Mouse (Mus musculus) MEL (cell line): Measurements from ENCODE around the gene Slc32a1. TPM values are rescaled to one million over a fixed set of nuclear protein-coding genes. Genes with fewer than 3 reads are reported as not detected.

Source experiments
- DNase-seq: peaks from one replicate; pipeline ENCODE4 v3.0.0; 2011; ENCODE audit warnings: low read depth, low spot score
- H3K27ac ChIP-seq: 2 replicates; pipeline ENCODE4 v1.5.1; 2012; ENCODE audit warnings: low read depth, mild to moderate bottlenecking, control low read depth, low read length, moderate library complexity; ENCODE audit not compliant: control insufficient read depth
- H3K27me3 ChIP-seq, 2 experiments: fragments of 150-350 bp in 1 of 2; sonication (generic) in 1 of 2; 2 replicates each; pipeline ENCODE4 v1.6.1; 2012; ENCODE audit warnings: low read length in 2 of 2, mild to moderate bottlenecking in 2 of 2, improper control_type of control experiment in 1 of 2, moderate library complexity in 1 of 2; ENCODE audit not compliant: insufficient read depth in 2 of 2, control insufficient read depth in 1 of 2
- H3K36me3 ChIP-seq, 2 experiments: 2 replicates each; pipeline ENCODE4 v1.6.1; 2012 to 2014; ENCODE audit warnings: low read length in 2 of 2, improper control_type of control experiment in 1 of 2, inconsistent platforms in 1 of 2, mild to moderate bottlenecking in 1 of 2; ENCODE audit not compliant: insufficient read depth in 2 of 2, control insufficient read depth in 1 of 2
- H3K4me1 ChIP-seq, 2 experiments: fragments of 150-350 bp in 1 of 2; sonication (generic) in 1 of 2; 2 replicates each; pipeline ENCODE4 v1.6.1; 2012; ENCODE audit warnings: low read length in 2 of 2, improper control_type of control experiment in 1 of 2, mild to moderate bottlenecking in 1 of 2; ENCODE audit not compliant: insufficient read depth in 2 of 2, control insufficient read depth in 1 of 2
- H3K4me3 ChIP-seq, 2 experiments: fragments of 150-350 bp in 1 of 2; sonication (generic) in 1 of 2; 2 replicates each; pipeline ENCODE4 v1.5.1; 2012; ENCODE audit warnings: low read depth in 2 of 2, low read length in 2 of 2, mild to moderate bottlenecking in 2 of 2, moderate library complexity in 2 of 2, control low read depth in 1 of 2, improper control_type of control experiment in 1 of 2; ENCODE audit not compliant: control insufficient read depth in 1 of 2, insufficient read depth in 1 of 2
- H3K79me2 ChIP-seq: 2 replicates; pipeline ENCODE4 v1.6.1; 2012; ENCODE audit warnings: mild to moderate bottlenecking, low read length, moderate library complexity; ENCODE audit not compliant: control insufficient read depth, poor library complexity, insufficient read depth
- H3K9ac ChIP-seq: 2 replicates; pipeline ENCODE4 v1.6.1; 2012; ENCODE audit warnings: low read depth, mild to moderate bottlenecking, control low read depth, low read length, moderate library complexity; ENCODE audit not compliant: control insufficient read depth, poor library complexity, severe bottlenecking
- H3K9me3 ChIP-seq: fragments of 150-350 bp; sonication (generic); replicated peaks from 2 replicates; pipeline ENCODE4 v1.6.1; 2012; ENCODE audit warnings: mild to moderate bottlenecking, low read length, improper control_type of control experiment, moderate library complexity; ENCODE audit not compliant: insufficient read depth
- CTCF ChIP-seq, 3 experiments: IDR thresholded peaks in 2 of 3; conservative IDR thresholded peaks in 1 of 3; 2 replicates each; pipeline ENCODE4 v1.5.1; 2011 to 2012; ENCODE audit warnings: low read length in 3 of 3, low read depth in 2 of 3, mild to moderate bottlenecking in 2 of 3, improper control_type of control experiment in 1 of 3, inconsistent platforms in 1 of 3, mixed read lengths in 1 of 3, moderate library complexity in 1 of 3; ENCODE audit not compliant: control insufficient read depth in 1 of 3, insufficient read depth in 1 of 3, poor library complexity in 1 of 3, severe bottlenecking in 1 of 3
- GATA1 ChIP-seq: IDR thresholded peaks from 2 replicates; pipeline ENCODE4 v1.6.1; 2011; ENCODE audit warnings: low read depth, low read length, improper control_type of control experiment
- HCFC1 ChIP-seq: IDR thresholded peaks from 2 replicates; pipeline ENCODE4 v1.6.1; 2012; ENCODE audit warnings: low read depth, mild to moderate bottlenecking, inconsistent platforms, low read length, improper control_type of control experiment, moderate library complexity
- JUND ChIP-seq: IDR thresholded peaks from 2 replicates; pipeline ENCODE4 v1.6.1; 2011; ENCODE audit warnings: low read depth, mild to moderate bottlenecking, improper control_type of control experiment, low read length
- MAX ChIP-seq: IDR thresholded peaks from 2 replicates; pipeline ENCODE4 v1.6.1; 2011; ENCODE audit warnings: low read length, improper control_type of control experiment
- MEF2A ChIP-seq: IDR thresholded peaks from 2 replicates; pipeline ENCODE4 v1.6.1; 2014; ENCODE audit warnings: low read depth, mild to moderate bottlenecking, inconsistent platforms, low read length, improper control_type of control experiment; ENCODE audit not compliant: poor library complexity, insufficient replicate concordance, severe bottlenecking; ENCODE audit errors: extremely low read depth
- NELFE ChIP-seq: IDR thresholded peaks from 2 replicates; pipeline ENCODE4 v1.6.1; 2011; ENCODE audit warnings: low read depth, low read length, improper control_type of control experiment
- POLR2A ChIP-seq, 2 experiments: IDR thresholded peaks; 2 replicates each; pipeline ENCODE4 v1.6.1; 2011 to 2012; ENCODE audit warnings: low read length in 2 of 2, mild to moderate bottlenecking in 2 of 2, control low read depth in 1 of 2, improper control_type of control experiment in 1 of 2, low read depth in 1 of 2, moderate library complexity in 1 of 2; ENCODE audit not compliant: control insufficient read depth in 1 of 2, insufficient read depth in 1 of 2, poor library complexity in 1 of 2
- SMC3 ChIP-seq: IDR thresholded peaks from 2 replicates; pipeline ENCODE4 v1.6.1; 2011; ENCODE audit warnings: low read depth, low read length, improper control_type of control experiment
- TAL1 ChIP-seq: IDR thresholded peaks from 2 replicates; pipeline ENCODE4 v1.6.1; 2012; ENCODE audit warnings: mild to moderate bottlenecking, inconsistent platforms, low read length, moderate library complexity, mixed read lengths
- TBP ChIP-seq: IDR thresholded peaks from 2 replicates; pipeline ENCODE4 v1.8.0; 2011; ENCODE audit warnings: low read depth, low read length, improper control_type of control experiment
- TCF12 ChIP-seq: IDR thresholded peaks from 2 replicates; pipeline ENCODE4 v1.6.1; 2014; ENCODE audit warnings: low read depth, mild to moderate bottlenecking, inconsistent platforms, low read length, improper control_type of control experiment, moderate library complexity
- USF1 ChIP-seq: IDR thresholded peaks from 2 replicates; pipeline ENCODE4 v1.6.1; 2014; ENCODE audit warnings: low read depth, mild to moderate bottlenecking, inconsistent platforms, low read length, improper control_type of control experiment, moderate library complexity
- ZNF384 ChIP-seq: IDR thresholded peaks from 2 replicates; pipeline ENCODE4 v1.6.1; 2012; ENCODE audit warnings: low read depth, mild to moderate bottlenecking, inconsistent platforms, low read length, improper control_type of control experiment
- polyA plus RNA-seq, 2 experiments: library from polyadenylated mRNA; stranded (reverse) in 1 of 2; unstranded in 1 of 2; fragments of >175 nt in 1 of 2; fragments of >200 nt in 1 of 2; gene quantifications; 2 replicates each; pipeline versions ENCODE4 v1.2.1 to v1.2.4; 2012; ENCODE audit warnings: low replicate concordance in 2 of 2, low read depth in 1 of 2; ENCODE audit not compliant: insufficient read length in 2 of 2, insufficient read depth in 1 of 2, missing spikeins in 1 of 2
- total RNA-seq: library from RNA; depleted of rRNA; stranded (reverse); fragments of 300-350 nt; gene quantifications from 2 replicates; pipeline ENCODE4 v1.2.3, GENCODE M21; 2012; rRNA removed

Gene Slc32a1
- not detected in 2 replicates for total RNA-seq
- not detected for polyA plus RNA-seq

- Histone ChIP-seq H3K4me3 (no peak within 1 kb of the TSS), H3K36me3 (peaks cover 0 to 10% of the 10 kb centered on the region in 2 experiments; a peak in 2 of 4 replicates), H3K27me3 (no peaks in the 10 kb centered on the region), H3K4me1 (peaks cover 0 to 24% of the 10 kb centered on the region in 2 experiments; a peak in 2 of 4 replicates), H3K9me3 (no peaks in the 10 kb centered on the region), H3K79me2 (no peaks in the 10 kb centered on the region), H3K27ac (no peak within 1 kb of the TSS), H3K9ac (no peak within 1 kb of the TSS)
- no peak for TF ChIP-seq ZNF384
- TF ChIP-seq HCFC1: no peak
- no peak for TF ChIP-seq MAX
- no peak for TF ChIP-seq NELFE
- TF ChIP-seq POLR2A (IDR thresholded peaks at IDR 0.05; ENCODE audit: control insufficient read depth in 1 of 2, insufficient read depth in 1 of 2, low read depth in 1 of 2, low read length in 2 of 2, poor library complexity in 1 of 2): no peak
- TF ChIP-seq GATA1: no peak
- no peak for TF ChIP-seq TCF12
- no peak for TF ChIP-seq JUND
- TF ChIP-seq MEF2A: no peak
- no peak for TF ChIP-seq SMC3
- DNase-seq: no peak
Measured at GRCm38 (mm10) chr2:158610488-158611325, at the start of gene Slc32a1. TSS of gene Slc32a1 (plus strand) at chr2:158610767.

- Histone ChIP-seq H3K9ac (no peak overlapping the region), H3K4me3 (no peak overlapping the region), H3K9me3 (no peaks in the 10 kb centered on the region), H3K27ac (no peak overlapping the region), H3K36me3 (no peaks in the 10 kb centered on the region), H3K79me2 (no peaks in the 10 kb centered on the region), H3K4me1 (peaks cover 0 to 3% of the 10 kb centered on the region in 2 experiments; a peak in 1 of 4 replicates), H3K27me3 (no peaks in the 10 kb centered on the region)
- DNase-seq: no peak
- TF ChIP-seq TAL1: no peak
- no peak for TF ChIP-seq USF1
- TF ChIP-seq CTCF (IDR thresholded peaks at IDR 0.05 in 2 of 3, conservative IDR thresholded peaks at IDR 0.05 in 1 of 3; ENCODE audit: control insufficient read depth in 1 of 3, insufficient read depth in 1 of 3, low read depth in 2 of 3, low read length in 3 of 3, poor library complexity in 1 of 3, severe bottlenecking in 1 of 3): no peak
- no peak for TF ChIP-seq TBP
Measured at GRCm38 (mm10) chr2:158560801-158561200, 49.8 kb upstream of the Slc32a1 start.
